Mouse (Mus musculus): ENCODE results near the gene Stap2. TPM values are rescaled to one million over a fixed set of nuclear protein-coding genes. Genes with fewer than 3 reads are reported as not detected.

Stap2 gene
- polyA plus RNA-seq, 1 experiment from 2014 or later, result 4.5 TPM

- Histone ChIP-seq H3K4me2 (no peak overlapping the region), H3K9me3 (ENCODE audit: control insufficient read depth, low read length) (no peaks in the 10 kb centered on the region), H3K4me3 (ENCODE audit: low read depth, low read length) (no peak overlapping the region), H3K36me3 (ENCODE audit: control insufficient read depth, insufficient read depth, low read length) (no peaks in the 10 kb centered on the region), H3K27ac (ENCODE audit: low read depth, low read length) (no peak overlapping the region), H3K9ac (ENCODE audit: low read length) (no peak overlapping the region), H3K4me1 (ENCODE audit: control insufficient read depth, insufficient read depth, low read length) (peaks cover 15% of the 10 kb centered on the region), H3K27me3 (ENCODE audit: control insufficient read depth, insufficient read depth, low read length) (no peaks in the 10 kb centered on the region)
- ATAC-seq (ENCODE audit: low FRiP score) (no peak), DNase-seq (ENCODE audit: low spot score, missing footprints) (no peak)
- 78% methylated on average over 6 of the region's 6 CpGs for WGBS
Measured at GRCm38 (mm10) chr17:55953751-55954150, 51.6 kb downstream of the Stap2 start.

GRCm38 (mm10) chr17:55952447-55953027 lies 52.8 kb downstream of the Stap2 start, which contains the start of gene Ebi3:
TSS of gene Ebi3 (plus strand) at chr17:55952640.
- no peak within 1 kb of the TSS for H3K4me2 ChIP-seq
- H3K9ac ChIP-seq (ENCODE audit: low read length), result no peak within 1 kb of the TSS
- no peak for DNase-seq (ENCODE audit: low spot score, missing footprints)
- no peak within 1 kb of the TSS for H3K27ac ChIP-seq (ENCODE audit: low read depth, low read length)
- H3K27me3 ChIP-seq (ENCODE audit: control insufficient read depth, insufficient read depth, low read length), result no peaks in the 10 kb centered on the region
- H3K9me3 ChIP-seq (ENCODE audit: control insufficient read depth, low read length), result no peaks in the 10 kb centered on the region
- no peak for ATAC-seq (ENCODE audit: low FRiP score)
- H3K4me3 ChIP-seq (ENCODE audit: low read depth, low read length), result no peak within 1 kb of the TSS
- 74% methylated on average over 6 of the region's 6 CpGs for WGBS
- no peaks in the 10 kb centered on the region for H3K36me3 ChIP-seq (ENCODE audit: control insufficient read depth, insufficient read depth, low read length)
- H3K4me1 ChIP-seq (ENCODE audit: control insufficient read depth, insufficient read depth, low read length), result peaks cover 10% of the 10 kb centered on the region

GRCm38 (mm10) chr17:55952041-55952440 lies 53.3 kb downstream of the Stap2 start:
- no peaks in the 10 kb centered on the region for H3K36me3 ChIP-seq (ENCODE audit: control insufficient read depth, insufficient read depth, low read length)
- ATAC-seq (ENCODE audit: low FRiP score) (no peak), DNase-seq (ENCODE audit: low spot score, missing footprints) (no peak)
- H3K4me3 ChIP-seq (ENCODE audit: low read depth, low read length), result no peak overlapping the region
- H3K27me3 ChIP-seq (ENCODE audit: control insufficient read depth, insufficient read depth, low read length), result no peaks in the 10 kb centered on the region
- H3K4me1 ChIP-seq (ENCODE audit: control insufficient read depth, insufficient read depth, low read length), result peaks cover 6% of the 10 kb centered on the region
- no peaks in the 10 kb centered on the region for H3K9me3 ChIP-seq (ENCODE audit: control insufficient read depth, low read length)
- no peak overlapping the region for H3K4me2 ChIP-seq
- no peak overlapping the region for H3K9ac ChIP-seq (ENCODE audit: low read length)
- no peak overlapping the region for H3K27ac ChIP-seq (ENCODE audit: low read depth, low read length)

- Histone ChIP-seq H3K36me3 (ENCODE audit: control insufficient read depth, insufficient read depth, low read length) (no peaks in the 10 kb centered on the region), H3K4me2 (no peak overlapping the region), H3K4me3 (ENCODE audit: low read depth, low read length) (no peak overlapping the region), H3K9me3 (ENCODE audit: control insufficient read depth, low read length) (no peaks in the 10 kb centered on the region), H3K9ac (ENCODE audit: low read length) (no peak overlapping the region), H3K4me1 (ENCODE audit: control insufficient read depth, insufficient read depth, low read length) (peaks cover 2% of the 10 kb centered on the region; the same call in 1 of the 2 replicates), H3K27me3 (ENCODE audit: control insufficient read depth, insufficient read depth, low read length) (no peaks in the 10 kb centered on the region), H3K27ac (ENCODE audit: low read depth, low read length) (no peak overlapping the region)
- WGBS, result 78% methylated on average over 9 of the region's 9 CpGs
- no peak for DNase-seq (ENCODE audit: low spot score, missing footprints)
- no peak for ATAC-seq (ENCODE audit: low FRiP score)
Measured at GRCm38 (mm10) chr17:55950601-55951000, 54.8 kb downstream of the Stap2 start.

- DNase-seq (ENCODE audit: low spot score, missing footprints) (no peak), ATAC-seq (ENCODE audit: low FRiP score) (no peak)
- Histone ChIP-seq H3K4me3 (ENCODE audit: low read depth, low read length) (no peak within 1 kb of the TSS), H3K4me1 (ENCODE audit: control insufficient read depth, insufficient read depth, low read length) (peaks cover 4% of the 10 kb centered on the region; the same call in 1 of the 2 replicates), H3K27me3 (ENCODE audit: control insufficient read depth, insufficient read depth, low read length) (no peaks in the 10 kb centered on the region), H3K36me3 (ENCODE audit: control insufficient read depth, insufficient read depth, low read length) (no peaks in the 10 kb centered on the region), H3K9ac (ENCODE audit: low read length) (no peak within 1 kb of the TSS), H3K27ac (ENCODE audit: low read depth, low read length) (no peak within 1 kb of the TSS), H3K9me3 (ENCODE audit: control insufficient read depth, low read length) (no peaks in the 10 kb centered on the region), H3K4me2 (no peak within 1 kb of the TSS)
- WGBS, result 88% methylated on average over 2 of the region's 2 CpGs
Measured at GRCm38 (mm10) chr17:55949400-55949799, 56.0 kb downstream of the Stap2 start, which contains the start of gene Zfp119b. TSS of gene Zfp119b (minus strand) at chr17:55949500.

GRCm38 (mm10) chr17:55948647-55949046 lies 56.7 kb downstream of the Stap2 start:
- ATAC-seq (ENCODE audit: low FRiP score) (no peak), DNase-seq (ENCODE audit: low spot score, missing footprints) (no peak)
- no peak overlapping the region for H3K4me3 ChIP-seq (ENCODE audit: low read depth, low read length)
- H3K9me3 ChIP-seq (ENCODE audit: control insufficient read depth, low read length), result no peaks in the 10 kb centered on the region
- H3K36me3 ChIP-seq (ENCODE audit: control insufficient read depth, insufficient read depth, low read length), result no peaks in the 10 kb centered on the region
- H3K27me3 ChIP-seq (ENCODE audit: control insufficient read depth, insufficient read depth, low read length), result no peaks in the 10 kb centered on the region
- H3K4me1 ChIP-seq (ENCODE audit: control insufficient read depth, insufficient read depth, low read length), result peaks cover 4% of the 10 kb centered on the region; the same call in 1 of the 2 replicates
- H3K9ac ChIP-seq (ENCODE audit: low read length), result no peak overlapping the region
- no peak overlapping the region for H3K27ac ChIP-seq (ENCODE audit: low read depth, low read length)
- no peak overlapping the region for H3K4me2 ChIP-seq
- WGBS, result 85% methylated on average over 4 of the region's 4 CpGs

Other genes with a start within 250 kb of the Stap2 start
- 9.2 TPM in 2 replicates for gene Zfp119a, start 126.7 kb downstream of the Stap2 start, polyA plus RNA-seq (2014; fragmentation: Nextera tagmentation; extraction: Ambion mirVana)
- 12.9 and 14.0 TPM in 2 replicates for gene Zfp959, start 113.5 kb downstream of the Stap2 start, polyA plus RNA-seq (2014; fragmentation: Nextera tagmentation; extraction: Ambion mirVana)
- 6.3 and 6.7 TPM in 2 replicates for gene Zfp119b, start 56.1 kb downstream of the Stap2 start, polyA plus RNA-seq (2014; fragmentation: Nextera tagmentation; extraction: Ambion mirVana)
- gene Ebi3, start 52.9 kb downstream of the Stap2 start, polyA plus RNA-seq (2014; fragmentation: Nextera tagmentation; extraction: Ambion mirVana), result 2.1 and 2.7 TPM in 2 replicates
- gene Yju2, start 46.5 kb downstream of the Stap2 start, polyA plus RNA-seq (2014; fragmentation: Nextera tagmentation; extraction: Ambion mirVana), result 21.3 and 24.4 TPM in 2 replicates
- 81.9 and 89.1 TPM in 2 replicates for gene Shd, start 35.1 kb downstream of the Stap2 start, polyA plus RNA-seq (2014; fragmentation: Nextera tagmentation; extraction: Ambion mirVana)
- gene Fsd1, start 19.1 kb downstream of the Stap2 start, polyA plus RNA-seq (2014; fragmentation: Nextera tagmentation; extraction: Ambion mirVana), result 61.2 and 65.6 TPM in 2 replicates
- gene Mpnd, start 127 bp upstream of the Stap2 start, polyA plus RNA-seq (2014; fragmentation: Nextera tagmentation; extraction: Ambion mirVana), result 146 and 158 TPM in 2 replicates
- 106 and 118 TPM in 2 replicates for gene Sh3gl1, start 31.1 kb upstream of the Stap2 start, polyA plus RNA-seq (2014; fragmentation: Nextera tagmentation; extraction: Ambion mirVana)
- gene Chaf1a, start 34.9 kb upstream of the Stap2 start, polyA plus RNA-seq (2014; fragmentation: Nextera tagmentation; extraction: Ambion mirVana), result 20.7 and 24.7 TPM in 2 replicates
- 43.2 and 48.4 TPM in 2 replicates for gene Ubxn6, start 69.4 kb upstream of the Stap2 start, polyA plus RNA-seq (2014; fragmentation: Nextera tagmentation; extraction: Ambion mirVana)
- gene Hdgfl2, start 74.0 kb upstream of the Stap2 start, polyA plus RNA-seq (2014; fragmentation: Nextera tagmentation; extraction: Ambion mirVana), result 104 and 121 TPM in 2 replicates
- 0.05 and 0.07 TPM in 2 replicates for gene Plin4, start 104.2 kb upstream of the Stap2 start, polyA plus RNA-seq (2014; fragmentation: Nextera tagmentation; extraction: Ambion mirVana)
- 0.07 TPM in 1 of 2 replicates, not detected in the other for gene Plin5, start 112.0 kb upstream of the Stap2 start, polyA plus RNA-seq (2014; fragmentation: Nextera tagmentation; extraction: Ambion mirVana)
- gene Lrg1, start 116.4 kb upstream of the Stap2 start, polyA plus RNA-seq (2014; fragmentation: Nextera tagmentation; extraction: Ambion mirVana), result 0.15 TPM in 1 of 2 replicates, not detected in the other
- 1.9 TPM in 2 replicates for gene Sema6b, start 134.8 kb upstream of the Stap2 start, polyA plus RNA-seq (2014; fragmentation: Nextera tagmentation; extraction: Ambion mirVana)
- gene Tnfaip8l1, start 156.9 kb upstream of the Stap2 start, polyA plus RNA-seq (2014; fragmentation: Nextera tagmentation; extraction: Ambion mirVana), result 5.8 and 7.7 TPM in 2 replicates
- 52.3 and 57.7 TPM in 2 replicates for gene Mydgf, start 178.3 kb upstream of the Stap2 start, polyA plus RNA-seq (2014; fragmentation: Nextera tagmentation; extraction: Ambion mirVana)
- 29.5 and 33.8 TPM in 2 replicates for gene Dpp9, start 213.3 kb upstream of the Stap2 start, polyA plus RNA-seq (2014; fragmentation: Nextera tagmentation; extraction: Ambion mirVana)